Mouse (Mus musculus) right cerebral cortex, postnatal 36 days (tissue): ENCODE measurements around the gene Grin2c.

ENCODE experiments used
- DNase-seq, 2 experiments: peaks; one replicate each; pipeline ENCODE4 v3.0.0; 2022; ENCODE audit warnings: low spot score in 2 of 2, mixed read lengths in 1 of 2

Gene Grin2c

DNA sequence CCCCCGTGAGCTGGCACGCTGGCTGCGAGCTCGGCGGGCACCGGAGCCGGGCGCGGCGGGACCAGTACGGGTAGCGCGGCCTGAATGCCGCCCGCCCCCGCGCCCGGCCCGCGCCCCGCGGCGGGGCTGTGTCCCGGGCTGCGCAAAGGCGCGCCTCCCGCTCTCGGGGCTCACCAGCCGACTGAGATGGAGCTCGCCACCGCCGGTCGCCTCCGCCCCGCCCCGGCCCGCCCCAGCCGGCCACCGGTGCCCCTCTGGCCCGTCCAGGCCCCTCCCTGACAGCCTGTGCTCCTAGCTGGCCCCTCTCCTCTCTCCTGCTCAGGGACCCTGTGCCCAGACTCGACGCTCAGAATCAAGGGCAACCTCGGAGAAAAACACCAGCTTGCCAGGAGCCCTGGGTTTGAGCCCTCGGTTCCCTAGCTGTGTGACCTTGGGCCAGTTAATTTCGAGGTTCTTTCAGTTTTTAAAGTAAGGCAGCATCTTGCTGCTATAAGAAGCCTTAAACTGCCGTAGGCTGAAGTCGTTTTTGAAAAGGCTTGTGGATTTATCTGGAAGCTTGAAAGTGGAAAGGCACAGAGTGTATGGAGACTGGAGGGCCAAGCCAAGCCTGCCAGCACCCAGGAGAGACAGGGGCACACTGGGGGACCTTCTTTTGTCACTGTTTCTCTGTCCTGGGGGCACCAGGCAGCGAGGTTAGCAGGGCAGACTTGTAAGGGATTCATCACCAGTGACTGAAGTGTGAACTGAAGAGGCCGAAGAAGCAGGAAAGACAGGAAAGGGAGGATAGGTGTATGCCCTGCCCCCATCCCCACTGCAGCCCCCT, at the start of gene Grin2c:
TSS of gene Grin2c (minus strand) at position 183 of the 823 bp plus-strand sequence.
- DNase-seq: no peak

GRCm38 (mm10) chr11:115314249-115314648, 47.2 kb upstream of the Grin2c start:
- DNase-seq: no peak

- no peak for DNase-seq
Observed at GRCm38 (mm10) chr11:115308781-115309180, 41.7 kb upstream of the Grin2c start.

GRCm38 (mm10) chr11:115306863-115307262, 39.8 kb upstream of the Grin2c start, which contains the start of gene Otop2:
Otop2 (plus strand) TSS chr11:115307163.
- no peak for DNase-seq

DNA sequence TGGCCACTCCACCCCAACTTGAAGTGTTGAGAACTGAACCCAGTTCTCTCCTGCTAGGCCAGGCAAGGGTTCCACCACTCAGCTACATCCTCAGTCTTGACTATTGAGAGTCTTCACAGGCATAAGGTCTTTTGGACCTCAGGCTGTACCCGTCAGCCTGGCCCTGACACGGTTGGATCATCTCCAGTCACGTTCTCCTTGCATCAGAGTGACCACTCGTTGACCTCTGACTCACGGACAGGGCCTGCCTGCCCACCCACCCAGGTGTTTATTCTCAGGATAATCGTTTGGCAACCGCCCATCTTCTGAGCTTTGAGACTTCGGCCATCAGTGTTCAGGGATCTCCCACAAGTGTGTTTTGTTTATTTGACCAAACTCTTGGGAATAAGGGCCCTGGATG, 36.1 kb upstream of the Grin2c start:
- no peak for DNase-seq

DNA sequence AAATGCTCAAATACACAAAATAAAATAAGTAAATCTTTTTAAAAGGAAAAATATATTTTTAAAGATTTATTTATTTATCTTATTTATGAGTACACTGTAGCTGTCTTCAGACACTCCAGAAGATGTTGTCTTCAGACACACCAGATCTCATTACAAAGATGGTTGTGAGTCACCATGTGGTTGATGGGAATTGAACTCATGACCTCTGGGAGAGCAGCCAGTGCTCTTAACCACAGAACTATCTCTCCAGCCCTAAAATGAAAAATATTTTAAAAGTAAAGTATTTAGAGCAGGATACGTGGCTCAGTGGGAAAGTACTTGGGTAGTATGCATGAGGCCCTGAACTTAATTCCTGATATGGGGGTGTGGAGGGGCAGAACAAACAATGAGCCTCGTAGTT, 34.3 kb upstream of the Grin2c start:
- DNase-seq: no peak

DNA sequence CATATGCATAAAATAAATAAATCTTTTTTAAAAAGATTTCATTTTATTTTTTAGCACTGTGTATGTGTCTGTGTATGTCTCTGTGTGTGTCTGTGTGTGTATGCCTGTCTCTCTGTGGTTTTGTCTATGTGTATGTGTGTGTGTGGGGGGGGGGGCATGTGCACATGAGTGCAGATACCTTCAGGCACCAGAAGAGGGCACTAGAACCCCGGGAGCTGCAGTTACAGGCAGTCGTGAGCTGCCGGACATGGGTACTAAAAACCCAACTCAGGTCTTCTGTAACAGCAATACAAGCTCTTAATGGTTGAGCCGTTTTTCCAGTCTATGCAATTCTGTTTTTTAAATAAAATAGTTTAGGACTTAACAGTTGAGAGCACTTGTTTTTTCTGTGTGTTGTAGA, 33.7 kb upstream of the Grin2c start:
- DNase-seq: no peak

- no peak for DNase-seq
Observed at GRCm38 (mm10) chr11:115298160-115298559, 31.1 kb upstream of the Grin2c start.

DNA sequence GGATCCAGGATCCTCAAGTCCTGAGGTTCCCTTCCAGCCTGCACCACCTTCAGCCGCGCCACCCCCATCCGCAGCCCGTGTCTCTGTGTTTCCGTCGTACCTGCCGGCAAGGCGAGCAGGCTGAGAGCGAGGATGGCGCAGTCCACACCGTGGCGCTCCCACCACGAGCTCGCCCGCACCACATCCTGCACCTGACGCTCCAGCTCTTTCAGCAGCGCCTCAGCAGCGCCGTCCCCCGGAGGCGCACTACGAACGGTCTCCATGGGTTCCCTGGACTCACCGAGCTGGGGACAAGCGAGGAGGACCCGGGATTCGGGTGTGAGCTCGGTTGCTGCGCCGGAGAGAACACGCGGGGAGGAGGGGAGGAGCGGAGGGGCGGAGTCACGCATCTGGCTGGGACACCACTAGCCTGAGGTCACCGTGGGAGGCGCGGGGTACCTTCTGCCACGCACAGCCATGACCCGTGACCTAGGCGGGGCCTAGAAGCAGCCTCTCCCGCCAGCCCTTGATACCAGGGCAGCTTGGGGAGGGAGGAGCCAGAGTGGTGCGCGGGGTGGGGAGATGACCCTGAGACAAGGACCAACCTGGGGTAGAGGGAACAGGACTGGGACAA, 30.3 kb upstream of the Grin2c start, which contains the start of gene Fads6:
TSS of gene Fads6 (minus strand) at position 450 of the 613 bp plus-strand sequence.
- DNase-seq: peak; percentile 63 to 70

GRCm38 (mm10) chr11:115296471-115297210, 29.6 kb upstream of the Grin2c start:
- no peak for DNase-seq

DNA sequence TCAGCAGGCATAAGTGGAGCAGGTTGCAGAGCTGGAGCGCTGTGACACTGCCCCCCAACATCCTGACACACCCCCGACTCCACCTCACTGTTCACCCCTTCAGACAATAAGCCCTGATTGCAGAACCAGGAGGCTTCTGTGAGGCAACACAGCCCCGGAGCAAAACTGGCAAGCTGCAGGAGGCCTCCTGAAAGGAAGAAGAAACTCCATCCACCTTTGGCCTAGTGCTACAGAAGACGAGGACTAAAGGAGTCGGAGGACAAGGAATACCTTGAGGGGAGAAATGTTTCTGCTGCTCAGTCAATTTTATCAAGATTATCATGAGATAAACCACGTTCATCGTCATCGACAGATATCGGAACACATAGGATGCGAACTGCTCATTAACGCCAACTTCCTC, 28.9 kb upstream of the Grin2c start:
- DNase-seq: no peak

DNA sequence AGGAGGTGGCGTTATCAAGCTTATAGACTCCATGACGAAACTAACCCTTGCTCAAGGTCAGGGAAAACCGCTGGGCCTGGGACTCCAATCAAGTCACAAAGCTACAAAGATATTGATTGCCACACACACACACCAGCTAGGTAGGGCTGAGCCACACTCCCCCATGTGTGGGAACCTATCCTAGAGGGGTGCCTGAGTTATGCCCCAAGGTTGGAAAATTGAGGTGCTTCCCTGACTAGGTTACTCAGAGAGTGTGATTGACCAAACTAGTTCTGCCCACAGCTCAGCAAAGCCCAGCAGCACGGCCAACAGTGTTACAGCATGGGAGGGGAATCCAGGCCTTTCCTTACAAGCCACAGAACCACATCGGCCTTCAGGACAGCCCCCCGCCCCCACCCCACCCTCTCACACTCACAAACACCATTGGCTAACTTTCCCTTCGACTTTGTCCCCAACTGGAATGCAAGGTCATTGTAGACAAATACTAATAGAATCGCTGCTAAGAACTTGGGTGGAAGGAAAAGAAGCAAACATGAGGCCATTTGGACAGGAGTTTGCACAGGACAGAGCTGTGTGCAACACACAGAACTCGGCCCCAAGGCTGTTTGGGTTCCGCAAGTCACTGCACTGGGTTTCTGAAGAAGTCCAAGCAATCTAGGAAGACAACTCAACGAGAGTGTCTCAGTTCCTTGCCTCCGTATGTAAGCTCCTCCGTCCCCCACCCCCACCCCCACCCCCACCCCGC, 25.8 kb upstream of the Grin2c start:
- no peak for DNase-seq

DNA sequence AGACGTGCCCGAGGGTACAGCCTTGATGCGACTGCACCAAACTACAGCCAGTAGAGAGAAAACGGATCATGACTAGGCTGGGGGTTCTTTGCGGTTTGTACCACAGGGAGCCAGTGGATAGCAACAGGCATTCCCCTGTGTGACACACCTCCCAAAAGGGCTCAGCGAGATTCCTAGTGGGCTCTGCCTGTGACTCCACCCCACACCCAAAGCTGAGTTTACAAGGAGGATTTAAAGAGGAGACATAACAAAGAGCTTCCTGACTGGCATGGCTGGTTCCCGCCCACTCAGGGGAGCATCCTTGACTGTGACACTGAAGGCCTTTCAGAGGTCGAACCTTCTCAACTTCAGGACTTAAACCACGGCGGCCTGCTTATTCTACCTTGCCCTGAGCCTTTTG, 24.5 kb upstream of the Grin2c start:
- no peak for DNase-seq

DNA sequence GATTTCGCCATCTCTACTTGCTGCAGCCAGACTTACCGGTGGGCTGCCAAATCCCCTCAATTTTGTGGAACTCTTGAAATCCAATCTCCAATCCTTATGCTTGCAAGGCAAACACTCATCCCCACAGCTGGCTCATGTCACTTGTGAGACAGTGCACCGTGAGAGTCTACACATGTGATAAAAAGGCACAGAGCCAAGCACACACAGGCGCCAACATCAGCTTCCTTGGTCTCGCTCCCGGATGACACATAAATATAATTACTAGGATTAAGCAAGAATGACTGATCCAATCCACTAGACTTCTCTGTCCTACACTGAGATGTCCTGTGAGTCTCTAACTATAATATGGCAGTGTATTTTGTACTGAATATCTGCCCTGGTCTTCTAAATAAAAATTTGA, 23.9 kb upstream of the Grin2c start:
- DNase-seq: no peak

- DNase-seq: no peak
Observed at GRCm38 (mm10) chr11:115290314-115290713, 23.3 kb upstream of the Grin2c start.

GRCm38 (mm10) chr11:115289885-115290284, 22.8 kb upstream of the Grin2c start:
- DNase-seq: no peak

- DNase-seq: no peak
Observed at GRCm38 (mm10) chr11:115288305-115288704, 21.3 kb upstream of the Grin2c start.

DNA sequence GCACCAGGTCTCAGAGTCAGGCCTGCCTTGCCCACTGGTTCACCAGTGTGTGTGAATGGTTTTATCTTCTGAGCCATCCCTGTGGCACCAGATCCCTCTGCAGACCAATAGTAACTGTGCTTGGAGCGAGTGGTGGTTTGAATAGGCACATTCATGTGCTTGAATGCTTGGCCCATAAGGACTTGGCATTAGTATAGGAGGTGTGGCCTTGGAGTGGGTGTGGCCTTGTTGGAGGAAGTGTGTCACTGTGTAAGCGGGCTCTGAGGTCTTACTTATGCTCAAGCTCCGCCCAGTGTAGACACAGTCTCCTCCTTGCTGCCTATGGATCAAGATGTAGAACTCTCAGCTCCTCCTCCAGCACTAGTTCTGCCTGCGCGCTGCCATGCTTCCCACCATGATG, 20.3 kb upstream of the Grin2c start:
- no peak for DNase-seq

GRCm38 (mm10) chr11:115286201-115286993, 19.4 kb upstream of the Grin2c start:
- no peak for DNase-seq

GRCm38 (mm10) chr11:115285282-115285681, 18.2 kb upstream of the Grin2c start:
- DNase-seq: no peak
